Mouse (Mus musculus): ENCODE measurements at regions not wholly inside any gene's neighbourhood (a gene's known extent, or its start where the extent isn't known, plus 50 kb on each side); places are given as distances from the start of the nearest gene placed in this dataset.
"Not testable (repeated sequence)": the region's sequence is repeated elsewhere in the genome, so short reads cannot be mapped to it uniquely, and the experiment has no call there.

DNA sequence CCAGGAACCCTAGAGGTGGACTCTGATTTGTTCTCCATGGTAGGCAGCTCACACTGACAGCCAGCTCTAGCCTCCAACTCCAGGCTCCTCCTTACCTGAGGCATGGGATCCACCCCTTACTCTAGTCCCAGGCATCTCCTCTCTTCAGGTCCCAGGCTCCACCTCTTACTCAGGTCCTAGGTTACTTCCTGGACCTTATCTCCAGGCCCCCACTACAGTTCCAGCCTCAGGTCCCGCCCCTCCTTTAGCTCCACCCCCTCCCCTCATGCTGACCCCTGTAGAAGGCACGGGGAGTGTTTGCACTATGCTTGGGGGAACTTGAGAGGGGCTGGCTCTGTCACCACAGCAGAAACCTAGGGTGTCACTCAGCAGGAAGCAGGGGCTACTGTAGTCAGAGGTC is 399.2 kb downstream of the Ptpru start:
- Histone ChIP-seq H3K36me3 (ENCODE audit: control insufficient read depth, insufficient read depth, low read length, poor library complexity, severe bottlenecking) (no peaks in the 10 kb centered on the region), H3K4me3 (ENCODE audit: low read depth, low read length) (no peak overlapping the region), H3K27ac (ENCODE audit: insufficient read depth, low read length) (no peak overlapping the region), H3K9me3 (replicated peaks; ENCODE audit: control insufficient read depth, insufficient read depth, low read length, poor library complexity, severe bottlenecking) (no peaks in the 10 kb centered on the region), H3K9ac (ENCODE audit: low read depth, poor library complexity, severe bottlenecking) (no peak overlapping the region), H3K27me3 (ENCODE audit: control insufficient read depth, insufficient read depth, low read length, poor library complexity, severe bottlenecking) (no peaks in the 10 kb centered on the region), H3K4me1 (ENCODE audit: control insufficient read depth, insufficient read depth, low read length) (no peaks in the 10 kb centered on the region)
- TF ChIP-seq EP300 (IDR thresholded peaks at IDR 0.05; ENCODE audit: insufficient read depth, low read depth, low read length) (no peak), POLR2A (IDR thresholded peaks at IDR 0.05; ENCODE audit: insufficient read depth, low read length) (no peak), CTCF (IDR thresholded peaks at IDR 0.05; ENCODE audit: low read depth, low read length) (no peak)

DNA sequence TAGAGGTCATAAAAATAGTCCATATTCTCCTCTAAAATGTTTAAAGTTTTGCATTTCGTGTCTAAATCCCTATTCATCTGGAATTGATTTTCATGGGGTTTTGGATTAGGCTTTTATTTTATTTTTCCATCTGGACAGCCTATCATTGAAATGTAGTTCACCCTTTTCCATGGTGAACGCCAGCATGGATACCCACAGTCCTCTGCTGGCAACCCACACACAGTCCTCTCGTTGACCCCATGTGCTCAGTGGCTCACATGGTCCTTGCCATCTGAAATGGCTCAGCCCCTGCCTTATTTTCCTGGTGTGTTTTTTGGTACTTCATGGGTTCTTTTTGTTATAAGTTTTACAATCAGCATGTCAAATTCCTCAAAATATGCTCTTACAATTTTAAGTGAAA is 397.2 kb downstream of the Ptpru start:
- Histone ChIP-seq H3K9me3 (replicated peaks; ENCODE audit: control insufficient read depth, insufficient read depth, low read length, poor library complexity, severe bottlenecking) (no peaks in the 10 kb centered on the region), H3K36me3 (ENCODE audit: control insufficient read depth, insufficient read depth, low read length, poor library complexity, severe bottlenecking) (no peaks in the 10 kb centered on the region), H3K27me3 (ENCODE audit: control insufficient read depth, insufficient read depth, low read length, poor library complexity, severe bottlenecking) (no peaks in the 10 kb centered on the region), H3K9ac (ENCODE audit: low read depth, poor library complexity, severe bottlenecking) (no peak overlapping the region), H3K4me3 (ENCODE audit: low read depth, low read length) (no peak overlapping the region), H3K4me1 (ENCODE audit: control insufficient read depth, insufficient read depth, low read length) (no peaks in the 10 kb centered on the region), H3K27ac (ENCODE audit: insufficient read depth, low read length) (no peak overlapping the region)
- TF ChIP-seq CTCF (IDR thresholded peaks at IDR 0.05; ENCODE audit: low read depth, low read length) (no peak), EP300 (IDR thresholded peaks at IDR 0.05; ENCODE audit: insufficient read depth, low read depth, low read length) (no peak), POLR2A (IDR thresholded peaks at IDR 0.05; ENCODE audit: insufficient read depth, low read length) (no peak)

DNA sequence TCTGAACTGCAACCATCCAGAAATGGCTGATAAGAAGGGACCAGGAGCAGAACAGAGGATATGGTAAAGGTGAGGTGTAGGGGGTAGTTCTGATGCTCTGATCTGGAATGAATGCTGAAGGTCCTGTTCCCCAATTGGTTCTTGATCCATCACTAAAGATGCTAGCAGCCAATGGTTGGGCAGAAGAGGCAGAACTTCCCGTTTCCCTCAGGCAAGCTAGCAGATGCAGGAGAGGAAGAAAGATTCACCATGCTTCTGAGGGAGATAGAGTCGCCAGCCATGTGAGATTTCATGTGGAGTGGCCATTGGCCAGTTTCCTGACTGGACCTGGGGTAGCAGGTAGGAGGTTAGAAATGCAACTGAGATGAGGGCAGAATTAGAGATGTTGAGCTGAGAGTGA is 394.6 kb downstream of the Ptpru start:
- Histone ChIP-seq H3K9ac (ENCODE audit: low read depth, poor library complexity, severe bottlenecking) (no peak overlapping the region), H3K9me3 (replicated peaks; ENCODE audit: control insufficient read depth, insufficient read depth, low read length, poor library complexity, severe bottlenecking) (no peaks in the 10 kb centered on the region), H3K27ac (ENCODE audit: insufficient read depth, low read length) (no peak overlapping the region), H3K4me3 (ENCODE audit: low read depth, low read length) (no peak overlapping the region), H3K27me3 (ENCODE audit: control insufficient read depth, insufficient read depth, low read length, poor library complexity, severe bottlenecking) (no peaks in the 10 kb centered on the region), H3K36me3 (ENCODE audit: control insufficient read depth, insufficient read depth, low read length, poor library complexity, severe bottlenecking) (no peaks in the 10 kb centered on the region), H3K4me1 (ENCODE audit: control insufficient read depth, insufficient read depth, low read length) (no peaks in the 10 kb centered on the region)
- TF ChIP-seq CTCF (IDR thresholded peaks at IDR 0.05; ENCODE audit: low read depth, low read length): no peak
- TF ChIP-seq EP300 (IDR thresholded peaks at IDR 0.05; ENCODE audit: insufficient read depth, low read depth, low read length): no peak
- no peak for TF ChIP-seq POLR2A (IDR thresholded peaks at IDR 0.05; ENCODE audit: insufficient read depth, low read length)

DNA sequence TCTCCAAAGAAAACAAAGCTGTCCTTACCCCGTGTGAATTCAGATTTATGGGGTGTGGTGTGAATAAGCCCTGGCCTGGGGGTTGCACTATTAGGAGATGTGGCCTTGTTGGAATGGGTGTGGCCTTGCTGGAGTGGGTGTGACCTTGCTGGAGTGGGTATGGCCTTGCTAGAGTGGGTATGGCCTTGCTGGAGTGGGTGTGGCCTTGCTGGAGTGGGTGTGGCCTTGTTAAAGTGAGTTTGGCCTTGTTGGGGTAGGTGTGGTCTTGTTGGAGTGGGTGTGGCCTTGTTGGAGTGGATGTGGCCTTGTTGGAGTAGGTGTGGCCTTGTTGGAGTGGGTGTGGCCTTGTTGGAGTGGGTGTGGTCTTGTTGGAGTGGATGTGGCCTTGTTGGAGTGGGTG is 387.8 kb downstream of the Ptpru start:
- not testable (repeated sequence) for H3K4me3 ChIP-seq (ENCODE audit: low read depth, low read length); H3K27me3 ChIP-seq (ENCODE audit: control insufficient read depth, insufficient read depth, low read length, poor library complexity, severe bottlenecking); H3K9me3 ChIP-seq (replicated peaks; ENCODE audit: control insufficient read depth, insufficient read depth, low read length, poor library complexity, severe bottlenecking); H3K4me1 ChIP-seq (ENCODE audit: control insufficient read depth, insufficient read depth, low read length); H3K9ac ChIP-seq (ENCODE audit: low read depth, poor library complexity, severe bottlenecking); H3K27ac ChIP-seq (ENCODE audit: insufficient read depth, low read length); H3K36me3 ChIP-seq (ENCODE audit: control insufficient read depth, insufficient read depth, low read length, poor library complexity, severe bottlenecking)

DNA sequence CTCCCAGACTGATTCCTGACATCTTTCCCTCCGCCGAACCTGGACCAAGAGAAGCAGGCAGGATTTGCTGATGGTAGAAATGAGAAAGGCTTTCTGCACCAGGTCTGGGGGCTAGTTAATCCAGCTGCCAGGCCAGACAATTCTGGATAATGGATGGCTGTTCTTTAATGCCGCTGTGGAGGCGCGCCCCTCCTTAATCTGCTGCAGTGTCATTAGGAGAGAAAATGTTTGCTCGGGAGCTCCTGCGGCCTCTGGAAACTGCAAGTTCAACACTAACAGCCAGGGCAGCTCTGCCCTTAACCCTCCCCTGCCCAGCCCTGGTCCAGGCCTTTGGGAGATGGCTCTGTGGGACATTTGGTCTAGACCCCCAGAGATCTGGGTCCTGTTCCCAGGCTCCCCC is 380.5 kb downstream of the Ptpru start:
- Histone ChIP-seq H3K4me1 (ENCODE audit: control insufficient read depth, insufficient read depth, low read length) (no peaks in the 10 kb centered on the region), H3K4me3 (ENCODE audit: low read depth, low read length) (no peak overlapping the region), H3K9ac (ENCODE audit: low read depth, poor library complexity, severe bottlenecking) (no peak overlapping the region), H3K36me3 (ENCODE audit: control insufficient read depth, insufficient read depth, low read length, poor library complexity, severe bottlenecking) (no peaks in the 10 kb centered on the region), H3K9me3 (replicated peaks; ENCODE audit: control insufficient read depth, insufficient read depth, low read length, poor library complexity, severe bottlenecking) (no peaks in the 10 kb centered on the region), H3K27ac (ENCODE audit: insufficient read depth, low read length) (no peak overlapping the region), H3K27me3 (ENCODE audit: control insufficient read depth, insufficient read depth, low read length, poor library complexity, severe bottlenecking) (no peaks in the 10 kb centered on the region)
- TF ChIP-seq POLR2A (IDR thresholded peaks at IDR 0.05; ENCODE audit: insufficient read depth, low read length) (no peak), CTCF (IDR thresholded peaks at IDR 0.05; ENCODE audit: low read depth, low read length) (no peak), EP300 (IDR thresholded peaks at IDR 0.05; ENCODE audit: insufficient read depth, low read depth, low read length) (no peak)

DNA sequence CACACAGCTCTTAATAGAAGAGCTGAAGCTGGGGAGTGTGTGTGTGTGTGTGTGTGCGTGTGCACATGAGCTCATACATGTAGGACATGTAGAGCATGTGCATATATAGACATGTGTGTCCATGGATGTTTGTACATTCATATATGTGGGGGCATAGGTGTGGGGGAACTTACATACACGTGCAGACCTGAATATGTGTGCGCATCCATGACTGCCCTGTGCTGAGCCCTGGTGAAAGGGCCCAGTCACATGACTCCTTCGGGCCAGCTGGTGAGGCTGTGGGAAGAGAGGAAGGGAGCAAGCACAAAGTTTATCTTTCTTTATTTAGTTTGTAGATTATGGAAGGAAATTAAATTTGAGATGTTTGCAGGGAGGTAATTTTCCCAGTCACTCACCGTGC is 378.3 kb downstream of the Ptpru start:
- no peaks in the 10 kb centered on the region for H3K9me3 ChIP-seq (replicated peaks; ENCODE audit: control insufficient read depth, insufficient read depth, low read length, poor library complexity, severe bottlenecking)
- H3K9ac ChIP-seq (ENCODE audit: low read depth, poor library complexity, severe bottlenecking): no peak overlapping the region
- no peak overlapping the region for H3K4me3 ChIP-seq (ENCODE audit: low read depth, low read length)
- TF ChIP-seq CTCF (IDR thresholded peaks at IDR 0.05; ENCODE audit: low read depth, low read length) (no peak), EP300 (IDR thresholded peaks at IDR 0.05; ENCODE audit: insufficient read depth, low read depth, low read length) (no peak), POLR2A (IDR thresholded peaks at IDR 0.05; ENCODE audit: insufficient read depth, low read length) (no peak)
- no peak overlapping the region for H3K27ac ChIP-seq (ENCODE audit: insufficient read depth, low read length)
- no peaks in the 10 kb centered on the region for H3K36me3 ChIP-seq (ENCODE audit: control insufficient read depth, insufficient read depth, low read length, poor library complexity, severe bottlenecking)
- no peaks in the 10 kb centered on the region for H3K4me1 ChIP-seq (ENCODE audit: control insufficient read depth, insufficient read depth, low read length)
- H3K27me3 ChIP-seq (ENCODE audit: control insufficient read depth, insufficient read depth, low read length, poor library complexity, severe bottlenecking): no peaks in the 10 kb centered on the region

All from ES-Bruce4 (cell line).